Mouse (Mus musculus) limb, embryonic 10.5 days (tissue): ENCODE results near the gene Clca1. TPM values are rescaled to one million over a fixed set of nuclear protein-coding genes. Genes with fewer than 3 reads are reported as not detected.

Experiments
- DNase-seq: peaks from one replicate; pipeline ENCODE4 v3.0.0-alpha.2; 2017; ENCODE audit warnings: low spot score
- H3K27ac ChIP-seq: fragments of 300-500 bp; sonication (generic); 2 replicates; pipeline ENCODE4 v1.5.1; 2016; ENCODE audit warnings: mild to moderate bottlenecking
- H3K27me3 ChIP-seq: fragments of 300-500 bp; sonication (generic); 2 replicates; pipeline ENCODE4 v1.6.1; 2016; ENCODE audit warnings: low read depth, mild to moderate bottlenecking; ENCODE audit not compliant: poor library complexity, severe bottlenecking
- H3K36me3 ChIP-seq: fragments of 300-500 bp; sonication (generic); 2 replicates; pipeline ENCODE4 v1.6.1; 2016; ENCODE audit warnings: mild to moderate bottlenecking, moderate library complexity
- H3K4me1 ChIP-seq: fragments of 300-500 bp; sonication (generic); 2 replicates; pipeline ENCODE4 v1.6.1; 2016
- H3K4me3 ChIP-seq: fragments of 300-500 bp; sonication (generic); 2 replicates; pipeline ENCODE4 v1.5.1; 2016; ENCODE audit warnings: mild to moderate bottlenecking, moderate library complexity
- H3K9me3 ChIP-seq: fragments of 300-500 bp; sonication (generic); replicated peaks from 2 replicates; pipeline ENCODE4 v1.6.1; 2016; ENCODE audit warnings: mild to moderate bottlenecking
- WGBS: fragments of 180-500 bp; shearing (Covaris S2); methylation state at CpG from one replicate; pipeline ENCODE4 v1.1.7; 2016; 5-methylcytosine and 5-hydroxymethylcytosine counted together
- polyA plus RNA-seq: library from polyadenylated mRNA; unstranded; fragments of >200 nt; fragmentation: Nextera tagmentation; extraction: Ambion mirVana; gene quantifications from 2 replicates; pipeline ENCODE4 v1.2.1, GENCODE M21; 2016

Clca1 gene
- polyA plus RNA-seq, 1 experiment from 2014 or later, result 0.85 TPM

- DNase-seq, result no peak
- Histone ChIP-seq H3K9me3 (no peaks in the 10 kb centered on the region), H3K27me3 (no peaks in the 10 kb centered on the region), H3K36me3 (no peaks in the 10 kb centered on the region), H3K27ac (no peak overlapping the region), H3K4me3 (no peak overlapping the region), H3K4me1 (no peaks in the 10 kb centered on the region)
Observed at GRCm38 (mm10) chr3:144992618-144993017, 40.0 kb downstream of the Clca1 start.

- Histone ChIP-seq H3K4me1 (no peaks in the 10 kb centered on the region), H3K36me3 (no peaks in the 10 kb centered on the region), H3K9me3 (no peaks in the 10 kb centered on the region), H3K4me3 (no peak overlapping the region), H3K27ac (no peak overlapping the region), H3K27me3 (no peaks in the 10 kb centered on the region)
- DNase-seq, result no peak
- 86% methylated on average over 5 of the region's 5 CpGs for WGBS
Observed at GRCm38 (mm10) chr3:144985890-144986289, 46.7 kb downstream of the Clca1 start.

GRCm38 (mm10) chr3:144980551-144980950 lies 52.0 kb downstream of the Clca1 start:
- DNase-seq, result no peak
- H3K4me3 ChIP-seq, result no peak overlapping the region
- no peaks in the 10 kb centered on the region for H3K4me1 ChIP-seq
- 88% methylated on average over 6 of the region's 6 CpGs for WGBS
- no peaks in the 10 kb centered on the region for H3K36me3 ChIP-seq
- no peaks in the 10 kb centered on the region for H3K27me3 ChIP-seq
- no peak overlapping the region for H3K27ac ChIP-seq
- H3K9me3 ChIP-seq, result no peaks in the 10 kb centered on the region

- no peaks in the 10 kb centered on the region for H3K36me3 ChIP-seq
- H3K27ac ChIP-seq, result no peak overlapping the region
- no peak for DNase-seq
- no peaks in the 10 kb centered on the region for H3K27me3 ChIP-seq
- no peaks in the 10 kb centered on the region for H3K4me1 ChIP-seq
- 54% methylated on average over 4 of the region's 4 CpGs for WGBS
- no peak overlapping the region for H3K4me3 ChIP-seq
- H3K9me3 ChIP-seq, result no peaks in the 10 kb centered on the region
Observed at GRCm38 (mm10) chr3:144977631-144978030, 54.9 kb downstream of the Clca1 start.

- no peak overlapping the region for H3K27ac ChIP-seq
- no peaks in the 10 kb centered on the region for H3K36me3 ChIP-seq
- 76% methylated on average over 1 of the region's 1 CpGs for WGBS
- no peaks in the 10 kb centered on the region for H3K27me3 ChIP-seq
- H3K4me3 ChIP-seq, result no peak overlapping the region
- no peaks in the 10 kb centered on the region for H3K9me3 ChIP-seq
- DNase-seq, result no peak
- no peaks in the 10 kb centered on the region for H3K4me1 ChIP-seq
Observed at GRCm38 (mm10) chr3:144976091-144976490, 56.5 kb downstream of the Clca1 start.

- Histone ChIP-seq H3K4me3 (no peak within 1 kb of the TSS), H3K27me3 (no peaks in the 10 kb centered on the region), H3K36me3 (no peaks in the 10 kb centered on the region), H3K4me1 (no peaks in the 10 kb centered on the region), H3K27ac (no peak within 1 kb of the TSS), H3K9me3 (no peaks in the 10 kb centered on the region)
- DNase-seq, result no peak
Observed at GRCm38 (mm10) chr3:144974945-144975344, 57.6 kb downstream of the Clca1 start, which contains the start of gene Clca4a. TSS of gene Clca4a (minus strand) at chr3:144975045.

GRCm38 (mm10) chr3:144971553-144972270 lies 60.9 kb downstream of the Clca1 start:
- no peaks in the 10 kb centered on the region for H3K36me3 ChIP-seq
- no peaks in the 10 kb centered on the region for H3K27me3 ChIP-seq
- no peaks in the 10 kb centered on the region for H3K4me1 ChIP-seq
- no peak for DNase-seq
- H3K9me3 ChIP-seq, result no peaks in the 10 kb centered on the region
- H3K4me3 ChIP-seq, result no peak overlapping the region
- 86% methylated on average over 9 of the region's 9 CpGs for WGBS
- H3K27ac ChIP-seq, result no peak overlapping the region

DNA sequence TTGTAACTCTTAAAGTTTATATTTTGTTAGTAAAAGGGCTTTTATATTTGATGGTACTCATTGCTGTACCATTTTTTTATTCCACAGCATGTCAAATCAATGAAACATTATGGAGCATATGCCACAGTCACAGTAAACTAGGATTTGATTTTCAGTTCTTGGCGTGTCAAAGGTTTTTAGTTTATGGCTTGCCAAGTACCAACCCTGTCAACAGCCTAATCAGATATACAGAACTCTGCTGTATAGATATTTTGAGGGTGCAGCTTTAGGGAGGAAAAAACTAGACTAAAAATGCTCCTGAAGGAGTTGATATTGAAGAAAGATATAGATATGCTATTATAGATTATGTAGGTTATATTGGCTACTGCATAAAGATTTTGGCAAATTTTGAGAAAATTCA lies 62.8 kb downstream of the Clca1 start:
- H3K4me1 ChIP-seq, result no peaks in the 10 kb centered on the region
- H3K4me3 ChIP-seq, result no peak overlapping the region
- no peaks in the 10 kb centered on the region for H3K27me3 ChIP-seq
- H3K9me3 ChIP-seq, result no peaks in the 10 kb centered on the region
- 96% methylated on average over 1 of the region's 1 CpGs for WGBS
- DNase-seq, result no peak
- H3K36me3 ChIP-seq, result no peaks in the 10 kb centered on the region
- no peak overlapping the region for H3K27ac ChIP-seq

GRCm38 (mm10) chr3:144966074-144966473 lies 66.5 kb downstream of the Clca1 start:
- Histone ChIP-seq H3K9me3 (no peaks in the 10 kb centered on the region), H3K27ac (no peak overlapping the region), H3K36me3 (no peaks in the 10 kb centered on the region), H3K27me3 (no peaks in the 10 kb centered on the region), H3K4me1 (no peaks in the 10 kb centered on the region), H3K4me3 (no peak overlapping the region)
- 58% methylated on average over 4 of the region's 4 CpGs for WGBS
- no peak for DNase-seq

Other genes with a start within 250 kb of the Clca1 start
- not detected in 2 replicates for gene Clca3a2, start 213.3 kb downstream of the Clca1 start, polyA plus RNA-seq
- not detected in 2 replicates for gene Clca3b, start 183.4 kb downstream of the Clca1 start, polyA plus RNA-seq
- gene Clca4b, start 100.2 kb downstream of the Clca1 start, polyA plus RNA-seq, result not detected in 2 replicates
- gene Clca4a, start 57.7 kb downstream of the Clca1 start, polyA plus RNA-seq, result not detected in 2 replicates
- 0.11 and 0.13 TPM in 2 replicates for gene Clca2, start 66.7 kb upstream of the Clca1 start, polyA plus RNA-seq
- 16.2 and 18.1 TPM in 2 replicates for gene Odf2l, start 85.8 kb upstream of the Clca1 start, polyA plus RNA-seq